Mouse (Mus musculus): ENCODE results near the gene Gpc1. TPM values are rescaled to one million over a fixed set of nuclear protein-coding genes. Genes with fewer than 3 reads are reported as not detected.

Gpc1 gene
- total RNA-seq, 1 experiment, result 38.0 TPM

DNA sequence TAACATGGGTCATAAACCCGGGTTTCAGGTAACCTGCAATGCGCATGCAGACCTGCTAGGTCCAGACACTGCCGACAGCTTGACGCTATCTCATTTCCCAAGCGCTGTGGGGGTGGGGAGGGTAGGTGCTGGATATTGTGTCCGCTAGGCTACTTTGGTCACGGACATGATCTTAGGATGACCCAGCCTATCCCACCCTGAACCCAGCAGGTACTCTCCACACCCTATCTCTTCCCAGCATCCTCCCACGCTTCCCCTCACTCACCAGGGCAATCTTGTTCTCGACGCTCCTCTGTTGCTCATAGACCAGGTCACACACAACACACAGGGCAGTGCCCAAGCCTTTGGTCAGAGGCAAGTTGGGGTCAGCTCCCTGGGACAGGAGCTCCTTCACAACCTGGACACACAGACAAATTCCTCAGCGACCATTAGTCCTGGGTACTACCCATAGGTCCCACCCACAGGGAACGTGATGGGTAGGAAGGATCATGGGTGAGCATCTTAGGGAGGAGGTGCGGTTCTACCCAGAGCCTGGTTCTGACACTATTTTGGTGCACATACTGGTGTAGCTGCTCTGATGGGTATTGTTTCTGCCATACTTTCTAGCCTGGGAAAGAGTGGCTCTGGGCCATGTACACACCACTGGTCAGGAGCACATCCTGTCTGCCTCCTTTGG is 46.8 kb downstream of the Gpc1 start:
- Histone ChIP-seq H3K36me3 (ENCODE audit: control insufficient read depth, insufficient read depth, low read length, poor library complexity, severe bottlenecking) (no peaks in the 10 kb centered on the region), H3K27ac (ENCODE audit: insufficient read depth, low read depth, low read length, poor library complexity, severe bottlenecking) (no peak overlapping the region), H3K9me3 (ENCODE audit: control insufficient read depth, insufficient read depth, low read depth, low read length) (no peaks in the 10 kb centered on the region), H3K4me3 (ENCODE audit: insufficient read depth in 1 of 2, low read depth in 1 of 2, low read length in 2 of 2, poor library complexity in 1 of 2, severe bottlenecking in 1 of 2) (no peak overlapping the region), H3K4me1 (ENCODE audit: control insufficient read depth in 2 of 2, insufficient read depth in 2 of 2, low read length in 2 of 2, poor library complexity in 1 of 2) (no peaks in the 10 kb centered on the region), H3K9ac (ENCODE audit: insufficient read depth, low read depth, low read length, poor library complexity, severe bottlenecking) (no peak overlapping the region)
- TF ChIP-seq MAFK (IDR thresholded peaks at IDR 0.05; ENCODE audit: insufficient read depth, low read depth, low read length), result no peak
- TF ChIP-seq HCFC1 (IDR thresholded peaks at IDR 0.05; ENCODE audit: borderline replicate concordance, insufficient read depth, low read length), result no peak
- TF ChIP-seq ZNF384 (IDR thresholded peaks at IDR 0.05; ENCODE audit: low read depth, low read length), result no peak
- TF ChIP-seq ZC3H11A (IDR thresholded peaks at IDR 0.05; ENCODE audit: borderline replicate concordance, low read depth, low read length), result no peak
- no peak for TF ChIP-seq CHD2 (IDR thresholded peaks at IDR 0.05; ENCODE audit: low read depth, low read length)
- in situ Hi-C loops (cut with MboI; ENCODE audit: low sequenced_read_pairs in 2 of 2, unreplicated experiment in 2 of 2), result no loop called here
- no peak for DNase-seq (ENCODE audit: low read depth, low spot score)

- no peak overlapping the region for H3K4me3 ChIP-seq (ENCODE audit: insufficient read depth in 1 of 2, low read depth in 1 of 2, low read length in 2 of 2, poor library complexity in 1 of 2, severe bottlenecking in 1 of 2)
- no peaks in the 10 kb centered on the region for H3K4me1 ChIP-seq (ENCODE audit: control insufficient read depth in 2 of 2, insufficient read depth in 2 of 2, low read length in 2 of 2, poor library complexity in 1 of 2)
- TF ChIP-seq MAFK (IDR thresholded peaks at IDR 0.05; ENCODE audit: insufficient read depth, low read depth, low read length) (no peak), CHD2 (IDR thresholded peaks at IDR 0.05; ENCODE audit: low read depth, low read length) (no peak), ZC3H11A (IDR thresholded peaks at IDR 0.05; ENCODE audit: borderline replicate concordance, low read depth, low read length) (no peak), ZNF384 (IDR thresholded peaks at IDR 0.05; ENCODE audit: low read depth, low read length) (no peak), HCFC1 (IDR thresholded peaks at IDR 0.05; ENCODE audit: borderline replicate concordance, insufficient read depth, low read length) (no peak)
- no peak overlapping the region for H3K9ac ChIP-seq (ENCODE audit: insufficient read depth, low read depth, low read length, poor library complexity, severe bottlenecking)
- DNase-seq (ENCODE audit: low read depth, low spot score), result no peak
- in situ Hi-C loops (cut with MboI; ENCODE audit: low sequenced_read_pairs in 2 of 2, unreplicated experiment in 2 of 2), result no loop called here
- no peaks in the 10 kb centered on the region for H3K9me3 ChIP-seq (ENCODE audit: control insufficient read depth, insufficient read depth, low read depth, low read length)
- H3K36me3 ChIP-seq (ENCODE audit: control insufficient read depth, insufficient read depth, low read length, poor library complexity, severe bottlenecking), result no peaks in the 10 kb centered on the region
- H3K27ac ChIP-seq (ENCODE audit: insufficient read depth, low read depth, low read length, poor library complexity, severe bottlenecking), result no peak overlapping the region
These were observed 47.8 kb downstream of the Gpc1 start for GRCm38 (mm10) chr1:92879266-92879665.

DNA sequence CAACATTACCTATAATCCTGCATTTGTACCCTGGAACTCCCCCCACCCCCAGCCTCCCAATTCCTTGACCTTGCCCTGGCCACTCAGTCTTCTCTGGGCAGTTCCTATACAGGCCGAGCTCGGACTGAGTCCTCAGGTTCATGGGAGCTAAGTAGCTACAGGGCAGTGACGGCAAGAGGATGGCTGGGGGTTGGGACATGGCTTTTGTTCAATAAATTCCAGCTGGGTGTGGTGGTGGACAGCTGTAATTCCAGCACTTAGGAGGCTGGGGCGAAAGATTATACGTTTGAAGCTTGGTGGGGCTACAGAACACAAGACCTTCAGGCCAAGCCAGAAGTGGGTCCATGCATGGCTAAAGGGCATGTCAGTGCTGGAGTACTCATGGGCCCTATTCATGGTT is 48.7 kb downstream of the Gpc1 start:
- Histone ChIP-seq H3K36me3 (ENCODE audit: control insufficient read depth, insufficient read depth, low read length, poor library complexity, severe bottlenecking) (no peaks in the 10 kb centered on the region), H3K4me1 (ENCODE audit: control insufficient read depth in 2 of 2, insufficient read depth in 2 of 2, low read length in 2 of 2, poor library complexity in 1 of 2) (no peaks in the 10 kb centered on the region), H3K4me3 (ENCODE audit: insufficient read depth in 1 of 2, low read depth in 1 of 2, low read length in 2 of 2, poor library complexity in 1 of 2, severe bottlenecking in 1 of 2) (no peak overlapping the region), H3K9me3 (ENCODE audit: control insufficient read depth, insufficient read depth, low read depth, low read length) (no peaks in the 10 kb centered on the region), H3K9ac (ENCODE audit: insufficient read depth, low read depth, low read length, poor library complexity, severe bottlenecking) (no peak overlapping the region), H3K27ac (ENCODE audit: insufficient read depth, low read depth, low read length, poor library complexity, severe bottlenecking) (no peak overlapping the region)
- TF ChIP-seq MAFK (IDR thresholded peaks at IDR 0.05; ENCODE audit: insufficient read depth, low read depth, low read length) (no peak), HCFC1 (IDR thresholded peaks at IDR 0.05; ENCODE audit: borderline replicate concordance, insufficient read depth, low read length) (no peak), ZNF384 (IDR thresholded peaks at IDR 0.05; ENCODE audit: low read depth, low read length) (no peak), CHD2 (IDR thresholded peaks at IDR 0.05; ENCODE audit: low read depth, low read length) (no peak), ZC3H11A (IDR thresholded peaks at IDR 0.05; ENCODE audit: borderline replicate concordance, low read depth, low read length) (no peak)
- DNase-seq (ENCODE audit: low read depth, low spot score), result no peak
- in situ Hi-C loops (cut with MboI; ENCODE audit: low sequenced_read_pairs in 2 of 2, unreplicated experiment in 2 of 2), result no loop called here

- H3K4me1 ChIP-seq (ENCODE audit: control insufficient read depth in 2 of 2, insufficient read depth in 2 of 2, low read length in 2 of 2, poor library complexity in 1 of 2), result no peaks in the 10 kb centered on the region
- no peak overlapping the region; the same call in 1 of the 2 replicates for H3K27ac ChIP-seq (ENCODE audit: insufficient read depth, low read depth, low read length, poor library complexity, severe bottlenecking)
- no peaks in the 10 kb centered on the region for H3K36me3 ChIP-seq (ENCODE audit: control insufficient read depth, insufficient read depth, low read length, poor library complexity, severe bottlenecking)
- no peak overlapping the region for H3K9ac ChIP-seq (ENCODE audit: insufficient read depth, low read depth, low read length, poor library complexity, severe bottlenecking)
- no peak for TF ChIP-seq HCFC1 (IDR thresholded peaks at IDR 0.05; ENCODE audit: borderline replicate concordance, insufficient read depth, low read length)
- TF ChIP-seq MAFK (IDR thresholded peaks at IDR 0.05; ENCODE audit: insufficient read depth, low read depth, low read length), result no peak
- no peak for TF ChIP-seq ZNF384 (IDR thresholded peaks at IDR 0.05; ENCODE audit: low read depth, low read length)
- TF ChIP-seq CHD2 (IDR thresholded peaks at IDR 0.05; ENCODE audit: low read depth, low read length), result no peak
- TF ChIP-seq ZC3H11A (IDR thresholded peaks at IDR 0.05; ENCODE audit: borderline replicate concordance, low read depth, low read length), result no peak
- in situ Hi-C loops (cut with MboI; ENCODE audit: low sequenced_read_pairs in 2 of 2, unreplicated experiment in 2 of 2), result no loop called here
- no peak overlapping the region for H3K4me3 ChIP-seq (ENCODE audit: insufficient read depth in 1 of 2, low read depth in 1 of 2, low read length in 2 of 2, poor library complexity in 1 of 2, severe bottlenecking in 1 of 2)
- H3K9me3 ChIP-seq (ENCODE audit: control insufficient read depth, insufficient read depth, low read depth, low read length), result no peaks in the 10 kb centered on the region
- no peak for DNase-seq (ENCODE audit: low read depth, low spot score)
These were observed 50.5 kb downstream of the Gpc1 start for GRCm38 (mm10) chr1:92881982-92882381.
